ENCODE assay signal across 10 mouse cellular contexts in the genomic region with DNA sequence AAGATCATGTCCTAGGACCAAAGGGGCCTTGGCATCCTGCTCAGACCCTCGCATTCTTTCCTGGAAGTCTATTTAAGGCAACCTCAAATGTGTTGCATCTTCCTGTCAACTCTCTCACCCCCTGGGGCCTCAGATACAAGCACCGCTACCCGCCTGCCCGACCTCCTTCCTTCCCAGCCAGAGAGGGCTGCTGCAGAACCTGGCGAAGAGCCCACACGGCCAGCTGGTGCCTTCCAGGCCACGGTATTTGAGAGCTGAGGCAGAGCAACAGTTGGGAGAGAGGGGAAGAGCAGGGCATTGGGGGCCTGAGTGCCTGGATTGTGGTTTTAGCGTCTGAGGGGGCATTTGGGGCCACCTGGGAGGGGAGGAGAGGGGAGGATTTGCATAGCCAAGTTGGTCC. TPM values are rescaled to one million over a fixed set of nuclear protein-coding genes. Genes with fewer than 3 reads are reported as not detected.
DNase-seq lines count a peak whose midpoint lies in the region; ATAC-seq lines count a peak whose summit lies in the region.
"Had no signal": no experiment of that assay in that cellular context is flagged by ENCODE, and none has a peak within 500 bp of the region (broad histone marks: within the 10 kb centered on the region; RNA-seq: fewer than 3 reads in every experiment).

No protein-coding gene starts in this region.

- 4% methylated on average over 8 of the region's 8 CpGs for WGBS in heart, embryonic 13.5 days

- H3K4me2 ChIP-seq in heart, embryonic 13.5 days = no peak overlapping the region

- no peak overlapping the region for H3K4me3 ChIP-seq in heart, embryonic 13.5 days
- H3K4me3 ChIP-seq: erythroblast, embryonic 14.5 days had no signal

- 0 out of 2 replicates have a peak overlapping the region, but pooled peaks have one; percentile 20 for H3K9ac ChIP-seq in heart, embryonic 13.5 days

- DNase-seq in kidney, postnatal 14 days = peak; percentile 27
- DNase-seq in kidney, adult 11 months = no peak
- peak; percentile 73 for DNase-seq in 416B (ENCODE audit: low read depth)
- peak; percentile 26 for DNase-seq in T-cell, adult 2 months (ENCODE audit: low spot score)
- no peak for DNase-seq in spleen, postnatal 36 days (ENCODE audit: low spot score in 2 of 2)
- DNase-seq in urinary bladder, adult 18-20 months (ENCODE audit: low spot score in 2 of 2) = no peak
- DNase-seq in left cerebral cortex, adult 8-10 months (ENCODE audit: low spot score in 2 of 2) = no peak

- no peaks in the 10 kb centered on the region for H3K36me3 ChIP-seq in heart, embryonic 13.5 days

- 0 out of 2 replicates have a peak, but pooled peaks cover 15% of the 10 kb centered on the region for H3K27me3 ChIP-seq in heart, embryonic 13.5 days (replicated peaks)

- no peaks in the 10 kb centered on the region for H3K9me3 ChIP-seq in heart, embryonic 13.5 days

- H3K4me1 ChIP-seq in heart, embryonic 13.5 days = peaks cover 31% of the 10 kb centered on the region

- peak overlapping the region; percentile 67 for H3K27ac ChIP-seq in heart, embryonic 13.5 days (replicated peaks)

- ATAC-seq in heart, embryonic 13.5 days (ENCODE audit: extremely low read depth, insufficient number of reproducible peaks, low FRiP score, low TSS enrichment) = no peak

RNA-seq across cellular contexts. Expression of gene Zfp683, which starts 1.1 kb away (rescaled TPM):
- polyA plus RNA-seq in heart, embryonic 13.5 days (2015; fragmentation: Nextera tagmentation; extraction: Ambion mirVana) = not detected in 2 replicates
- not detected for total RNA-seq in left cerebral cortex, adult 8-10 months (2022)
- total RNA-seq: layer of hippocampus, adult 18-20 months had no signal
- polyA plus RNA-seq: erythroblast, embryonic 14.5 days had no signal

RNA-seq across cellular contexts. Expression of gene Crybg2, which starts 8.1 kb away (rescaled TPM):
- 0.46 TPM in 1 of 2 replicates, not detected in the other for polyA plus RNA-seq in heart, embryonic 13.5 days (2015; fragmentation: Nextera tagmentation; extraction: Ambion mirVana)
- 1 to 10 TPM; 3.6 to 6.8 (median 5.8) TPM for total RNA-seq in left cerebral cortex, adult 8-10 months (2022)
- polyA plus RNA-seq: erythroblast, embryonic 14.5 days had no signal

RNA-seq across cellular contexts. Expression of gene Lin28a, which starts 33.9 kb away (rescaled TPM):
- 0.25 and 0.27 TPM in 2 replicates for polyA plus RNA-seq in heart, embryonic 13.5 days (2015; fragmentation: Nextera tagmentation; extraction: Ambion mirVana)
- not detected for total RNA-seq in left cerebral cortex, adult 8-10 months (2022)
- total RNA-seq: layer of hippocampus, adult 18-20 months had no signal
- polyA plus RNA-seq: erythroblast, embryonic 14.5 days had no signal

RNA-seq across cellular contexts. Expression of gene Cd52, which starts 42.3 kb away (rescaled TPM):
- polyA plus RNA-seq in heart, embryonic 13.5 days (2015; fragmentation: Nextera tagmentation; extraction: Ambion mirVana) = 7.6 and 7.7 TPM in 2 replicates
- total RNA-seq in left cerebral cortex, adult 8-10 months (2022) = 10 to 100 TPM in 2 of 4 experiments, 1 to 10 TPM in 2; 2.5 to 32.5 (median 12.8) TPM

RNA-seq across cellular contexts. Expression of gene Ubxn11, which starts 49.8 kb away (rescaled TPM):
- 1.7 and 2.1 TPM in 2 replicates for polyA plus RNA-seq in heart, embryonic 13.5 days (2015; fragmentation: Nextera tagmentation; extraction: Ambion mirVana)
- total RNA-seq in left cerebral cortex, adult 8-10 months (2022) = 10 to 100 TPM; 33.5 to 51.3 (median 43.0) TPM

Comparison
In these comparisons a context has a peak if more than half of its experiments do, and no peak if none do; other contexts are left out.
1. DNase-seq: peak in kidney, postnatal 14 days (single experiment), 416B (single experiment) and T-cell, adult 2 months (single experiment); none in kidney, adult 11 months (single experiment), spleen, postnatal 36 days (0 of 2), urinary bladder, adult 18-20 months (0 of 2) and left cerebral cortex, adult 8-10 months (0 of 2).